Mouse (Mus musculus) retina, postnatal 1 day (tissue): ENCODE measurements around the gene Hist1h2bj.
"Not testable (repeated sequence)": the region's sequence is repeated elsewhere in the genome, so short reads cannot be mapped to it uniquely, and the experiment has no call there.

Experiments used
- DNase-seq: peaks from one replicate; pipeline ENCODE4 v3.0.0-alpha.2; 2012

Gene Hist1h2bj

DNA sequence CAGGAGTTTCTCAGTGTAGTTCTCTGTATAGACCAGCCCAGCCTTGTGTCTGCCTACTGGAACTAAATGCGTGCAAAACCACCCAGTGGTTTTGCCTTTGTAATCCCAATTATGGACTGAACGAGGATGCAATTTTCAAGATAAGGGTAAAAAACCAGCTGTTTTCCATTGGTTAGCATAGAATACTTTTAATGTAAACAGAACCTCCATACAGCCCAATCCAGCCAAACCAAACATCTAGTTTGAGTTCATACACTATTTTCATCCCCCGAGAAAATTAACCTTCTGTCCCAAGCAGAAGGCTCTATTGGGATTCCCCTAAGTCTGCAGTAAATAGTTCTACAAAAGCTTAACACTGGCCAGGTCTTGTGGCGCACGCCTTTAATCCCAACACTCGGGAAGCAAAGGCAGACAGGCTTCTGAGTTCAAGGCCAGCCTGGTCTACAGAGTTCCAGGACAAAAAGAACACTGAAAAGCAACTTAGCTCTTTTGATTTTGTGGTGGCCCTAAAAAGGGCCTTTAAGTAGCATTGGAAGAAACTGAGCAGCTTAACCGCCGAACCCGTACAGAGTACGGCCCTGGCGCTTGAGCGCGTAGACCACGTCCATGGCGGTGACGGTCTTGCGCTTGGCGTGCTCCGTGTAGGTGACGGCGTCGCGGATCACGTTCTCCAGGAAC lies 2.4 kb upstream of the Hist1h2bj start:
- peak; percentile 69 for DNase-seq

DNA sequence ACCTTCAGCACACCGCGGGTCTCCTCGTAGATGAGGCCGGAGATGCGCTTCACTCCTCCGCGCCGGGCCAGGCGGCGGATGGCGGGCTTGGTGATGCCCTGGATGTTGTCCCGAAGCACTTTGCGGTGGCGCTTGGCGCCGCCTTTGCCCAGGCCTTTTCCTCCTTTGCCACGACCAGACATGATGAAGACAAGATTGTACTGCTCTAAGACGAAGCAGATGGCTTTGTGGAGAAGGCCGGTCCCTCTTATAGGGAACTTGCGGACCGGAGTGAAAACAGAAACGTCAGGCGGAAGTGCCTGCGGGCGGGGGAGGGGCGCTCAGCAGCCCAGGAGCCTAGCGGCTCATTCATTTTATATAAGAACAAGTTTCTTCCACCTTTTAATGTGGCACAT lies 1.9 kb upstream of the Hist1h2bj start, which contains the start of gene Hist1h4i:
Gene Hist1h4i, minus strand, starts transcription at position 221 of the 395 bp plus-strand sequence.
- DNase-seq, result peak; percentile 96

DNA sequence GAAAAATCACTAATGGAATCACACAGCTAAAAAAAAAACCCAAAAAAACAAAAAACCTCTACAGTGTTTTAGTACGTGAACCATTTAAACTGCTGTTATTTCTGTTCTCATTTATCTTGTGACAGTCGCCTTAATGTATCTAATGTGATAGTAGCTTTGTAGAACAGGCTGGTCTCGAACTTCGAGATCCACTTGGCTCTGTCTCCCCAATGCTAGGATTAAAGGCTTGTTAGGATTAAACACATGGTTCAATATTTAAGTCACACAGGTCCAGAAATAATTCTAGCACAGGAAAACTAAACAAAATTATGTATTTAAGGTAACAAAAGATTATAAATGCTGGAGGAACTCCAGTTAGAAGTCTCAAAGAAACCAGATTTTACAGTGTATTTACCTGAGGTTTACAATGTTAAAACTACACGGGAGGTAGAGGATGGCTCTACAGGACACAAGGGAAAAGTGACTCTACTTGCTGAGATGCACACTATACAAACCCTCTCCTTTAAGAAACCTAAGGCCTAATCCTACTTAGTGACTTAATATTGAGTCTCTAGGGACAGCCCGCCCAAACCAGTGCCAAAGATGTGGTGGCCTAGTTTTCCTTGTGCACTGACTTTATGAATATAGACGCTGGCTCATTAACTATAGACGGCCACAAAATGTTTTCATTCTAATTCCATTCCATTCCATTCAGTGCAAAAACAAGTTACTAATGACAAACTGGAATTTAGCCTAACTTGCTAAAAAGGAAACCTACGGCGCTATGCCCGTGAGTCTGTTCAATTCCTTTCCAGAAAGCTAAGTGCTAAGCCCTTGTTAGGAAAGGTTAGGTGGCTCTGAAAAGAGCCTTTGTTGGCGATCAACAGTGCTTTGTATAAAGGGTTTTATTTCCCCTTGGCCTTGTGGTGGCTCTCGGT lies 1.1 kb upstream of the Hist1h2bj start:
- peak; percentile 54 for DNase-seq

DNA sequence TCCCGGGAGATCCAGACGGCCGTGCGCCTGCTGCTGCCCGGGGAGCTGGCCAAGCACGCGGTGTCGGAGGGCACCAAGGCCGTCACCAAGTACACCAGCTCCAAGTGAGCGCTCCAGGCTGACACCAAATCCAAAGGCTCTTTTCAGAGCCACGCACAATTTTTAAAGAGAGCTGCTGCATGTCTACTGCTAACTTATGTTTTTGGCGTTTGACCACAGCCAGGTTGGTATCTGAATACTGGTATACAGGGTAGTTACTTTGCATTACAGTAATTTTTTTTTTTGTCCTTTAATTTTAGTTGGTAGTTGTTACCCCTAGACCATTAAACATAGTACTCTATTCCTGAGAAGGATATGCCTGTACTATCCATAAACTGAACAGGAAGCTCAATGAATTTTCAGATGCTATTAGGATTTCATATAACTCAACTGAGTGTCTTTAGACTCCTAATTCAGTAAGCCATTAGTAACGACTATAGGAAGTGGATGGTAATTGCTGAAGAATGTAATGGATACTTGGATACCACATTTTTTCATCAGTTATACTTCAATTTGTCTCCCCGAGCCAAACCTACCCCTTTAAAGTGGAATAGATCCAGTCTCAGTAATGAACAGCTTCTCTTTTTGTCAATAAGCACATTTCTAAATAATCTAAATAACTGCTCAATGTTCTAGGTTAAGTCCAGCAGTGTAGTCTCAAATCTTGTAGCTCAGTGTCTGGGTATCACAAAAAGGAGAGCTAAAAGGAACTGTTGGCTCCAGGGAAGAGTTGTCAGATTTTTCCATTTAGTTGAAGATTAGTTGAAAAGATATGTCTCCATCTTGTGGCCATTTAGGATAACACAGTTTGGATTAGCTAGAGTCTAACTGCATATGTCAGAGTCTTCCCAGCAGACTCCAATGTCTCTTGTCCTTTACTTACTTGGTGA lies 753 bp downstream of the Hist1h2bj start:
- peak; percentile 85 for DNase-seq

DNA sequence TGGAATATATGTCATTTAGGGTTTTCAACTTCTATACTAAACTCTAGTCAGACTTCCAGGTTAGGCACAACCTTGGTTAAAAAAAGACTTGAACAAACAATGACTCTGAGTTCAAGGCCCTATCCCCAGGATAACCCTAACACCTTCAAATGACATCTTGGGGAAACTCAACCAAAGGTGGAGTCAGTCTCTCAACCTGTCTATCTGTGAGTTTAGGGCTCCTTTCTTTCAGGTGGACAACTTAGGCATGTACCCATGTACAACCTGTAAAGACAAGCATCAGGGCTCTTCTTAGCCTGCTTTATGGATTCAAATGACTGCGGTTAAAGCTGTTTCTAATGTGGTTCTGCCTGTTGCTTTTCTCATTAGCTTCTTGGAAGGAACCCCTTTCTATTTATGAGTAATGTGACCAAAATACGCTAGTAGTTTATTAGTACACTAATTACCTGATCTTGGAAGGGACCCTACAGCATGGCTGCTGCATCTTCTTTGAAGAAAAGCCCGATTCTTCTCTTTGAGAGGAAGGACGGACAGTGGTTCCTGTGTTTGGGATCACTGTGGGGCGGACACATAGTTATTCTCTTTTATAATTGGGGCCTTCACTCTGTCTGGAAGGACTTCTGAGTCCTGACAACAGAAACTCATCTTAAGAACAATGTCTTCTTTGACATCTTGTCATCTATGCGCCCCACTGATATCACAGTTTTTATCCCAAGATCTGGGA lies 1.6 kb downstream of the Hist1h2bj start:
- no peak for DNase-seq

DNA sequence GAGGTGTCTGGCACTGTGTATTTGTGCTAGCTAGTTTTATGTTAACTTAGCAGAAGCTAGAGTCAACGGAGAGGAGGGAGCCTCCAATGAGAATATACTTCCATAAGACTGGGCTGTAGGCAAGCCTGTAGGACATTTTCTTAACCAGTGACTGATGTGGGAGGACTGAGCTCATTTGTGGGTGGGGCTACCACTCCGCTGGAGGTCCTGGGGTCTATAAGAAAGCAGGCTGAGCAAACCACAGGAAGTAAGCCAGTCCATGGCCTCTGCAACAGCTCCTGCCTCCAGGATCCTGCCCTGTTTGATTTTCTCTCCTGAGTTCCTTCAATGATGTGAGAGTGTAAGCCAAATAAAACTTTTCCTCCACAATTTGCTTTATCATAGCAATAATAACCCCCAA lies 2.3 kb downstream of the Hist1h2bj start:
- DNase-seq, result no peak

DNA sequence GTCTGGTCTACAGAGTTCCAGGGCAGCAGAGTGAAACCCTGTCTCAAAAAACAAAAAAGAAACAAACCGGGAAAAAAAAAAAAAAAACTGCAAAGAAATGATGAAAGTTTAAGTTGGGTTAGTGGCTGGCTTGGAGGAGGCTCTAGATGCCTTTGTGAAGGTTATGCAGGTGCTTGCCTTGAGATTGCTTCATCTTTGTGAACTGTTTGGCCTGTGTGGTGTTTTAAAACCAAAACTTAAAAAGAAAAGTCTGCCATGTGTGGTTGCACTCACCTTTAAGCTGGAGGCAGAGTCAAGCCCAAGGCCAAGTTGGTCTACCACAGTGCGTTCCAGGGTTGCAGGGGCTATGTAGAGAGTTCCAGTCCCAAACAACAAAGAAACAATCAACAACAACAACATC lies 6.0 kb downstream of the Hist1h2bj start:
- DNase-seq, result no peak

DNA sequence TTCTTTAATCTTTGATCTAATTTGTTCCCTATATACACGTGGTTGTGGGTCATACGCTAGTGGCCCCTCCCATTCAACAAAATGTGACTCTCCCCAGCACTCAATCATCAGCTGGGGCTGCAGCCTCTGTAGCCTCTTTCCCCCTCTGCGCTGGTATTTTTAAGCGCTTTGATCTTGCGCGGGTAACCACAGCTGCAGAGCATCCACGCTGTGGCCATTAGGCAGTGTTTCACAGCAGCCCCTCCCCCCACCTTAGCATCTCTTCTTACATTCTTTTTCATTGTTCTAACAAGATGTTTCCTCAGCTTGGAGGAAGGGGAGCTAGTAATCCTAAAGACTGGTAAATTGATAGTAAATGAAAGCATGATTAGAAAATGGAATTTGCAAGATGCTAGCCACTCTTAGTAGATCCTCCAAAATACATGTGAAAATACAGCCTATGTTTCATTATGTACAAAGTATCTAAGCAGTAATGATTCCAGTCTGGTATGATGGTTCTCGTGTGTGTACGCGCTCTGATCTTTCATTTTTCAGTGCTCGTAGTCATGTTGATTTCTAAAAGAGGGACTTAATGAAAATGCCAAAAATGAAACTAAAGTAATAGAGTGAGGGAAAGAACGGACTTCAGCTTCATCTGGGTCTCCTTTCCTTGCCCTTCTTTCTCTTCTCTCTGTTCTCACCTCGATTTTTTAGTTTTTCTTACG lies 6.9 kb downstream of the Hist1h2bj start:
- DNase-seq, result peak; percentile 86

DNA sequence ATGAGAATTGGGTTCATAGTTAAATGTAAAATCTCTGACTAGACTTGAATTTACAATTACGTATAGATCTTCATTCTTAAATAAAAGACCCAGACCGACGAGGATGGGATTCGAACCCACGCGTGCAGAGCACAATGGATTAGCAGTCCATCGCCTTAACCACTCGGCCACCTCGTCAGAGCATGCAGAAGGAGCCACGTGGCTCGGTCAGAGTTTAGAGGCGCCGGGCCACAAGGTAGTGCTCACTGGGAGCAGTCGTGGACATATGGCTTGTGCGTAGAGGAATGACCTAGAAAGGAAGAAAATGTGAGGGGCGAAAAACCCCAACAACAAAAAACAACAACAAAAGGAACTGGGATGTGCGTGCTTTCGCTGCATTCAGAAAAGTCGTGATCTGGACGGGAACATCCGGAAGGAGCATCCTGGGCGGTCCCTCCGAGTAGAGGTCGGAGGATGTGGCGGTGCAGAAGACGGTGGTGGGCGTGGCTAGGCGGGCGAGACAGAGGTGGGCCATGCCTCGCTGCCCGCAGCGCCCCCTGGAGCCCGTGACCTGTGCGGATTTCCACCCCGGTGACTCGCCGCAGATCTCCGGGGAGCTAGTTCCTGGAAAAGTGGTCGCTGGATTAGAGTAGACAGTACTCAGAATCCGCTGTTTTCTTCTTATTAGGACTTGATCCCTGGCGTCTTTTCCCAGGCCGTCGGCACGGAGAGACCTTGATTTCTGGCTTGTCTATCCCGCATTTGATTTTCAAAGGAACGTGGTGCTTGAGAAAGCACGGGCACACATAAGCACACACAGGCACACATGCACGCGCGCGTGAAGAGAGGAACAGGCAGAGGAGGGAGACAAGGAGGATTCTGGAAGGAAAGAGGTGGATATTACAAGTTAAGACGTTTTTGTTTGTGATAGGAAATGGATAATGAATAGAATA lies 7.8 kb downstream of the Hist1h2bj start:
- DNase-seq, result peak; percentile 95

DNA sequence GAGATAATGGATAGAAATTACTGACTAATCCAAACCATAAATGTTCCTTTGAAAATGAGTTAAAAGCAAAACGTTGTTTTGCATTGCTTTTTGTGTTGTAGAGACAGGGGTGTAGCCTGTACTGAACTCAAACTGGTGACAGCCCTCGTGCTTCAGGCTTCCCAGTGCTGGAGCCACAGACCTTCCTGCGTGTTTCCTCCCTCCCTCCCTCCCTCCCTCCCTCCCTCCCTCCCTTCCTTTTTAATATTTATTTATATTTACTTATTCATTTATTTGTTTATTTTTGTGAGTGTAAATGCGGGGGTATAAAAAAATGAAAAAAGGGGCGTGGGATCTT lies 8.5 kb downstream of the Hist1h2bj start:
- no peak for DNase-seq

DNA sequence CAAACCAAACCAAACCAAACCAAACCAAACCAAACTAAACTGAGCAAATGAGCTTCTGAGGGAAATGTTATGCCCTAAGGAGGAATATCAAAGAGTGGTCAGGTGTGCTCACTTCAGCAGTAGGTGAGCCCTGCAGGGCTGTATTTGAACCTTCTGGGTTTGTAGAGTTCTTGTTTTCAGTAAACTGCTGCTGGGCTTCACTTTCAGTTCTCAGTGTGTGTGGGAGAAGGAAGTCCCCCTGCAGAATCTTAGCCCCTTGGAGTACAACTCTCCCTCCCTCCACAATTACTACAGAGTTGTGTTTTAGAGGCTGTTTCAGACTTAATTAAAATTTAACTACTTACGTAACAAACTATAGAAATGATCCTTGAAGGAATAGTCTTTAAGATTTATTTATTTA lies 10.7 kb downstream of the Hist1h2bj start:
- DNase-seq, result no peak

DNA sequence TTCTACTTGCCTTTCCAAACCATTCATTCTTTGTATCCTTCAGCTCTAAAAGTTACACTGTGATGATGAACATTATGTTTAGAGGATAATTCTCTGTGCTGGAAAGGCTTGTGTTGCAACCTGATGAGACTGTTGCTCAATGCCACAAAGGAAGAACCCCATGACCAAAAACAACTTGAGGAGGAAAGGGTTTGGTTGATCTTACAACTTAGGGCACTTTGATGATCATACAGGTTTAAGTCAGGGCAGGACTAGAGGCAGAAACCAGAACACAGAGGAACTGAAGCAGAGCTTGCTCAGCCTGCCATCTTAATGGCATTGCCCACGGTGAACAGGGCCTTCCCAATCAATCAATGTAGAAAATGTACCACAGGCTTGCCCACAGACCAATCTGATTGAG lies 18.4 kb downstream of the Hist1h2bj start:
- DNase-seq, result no peak

DNA sequence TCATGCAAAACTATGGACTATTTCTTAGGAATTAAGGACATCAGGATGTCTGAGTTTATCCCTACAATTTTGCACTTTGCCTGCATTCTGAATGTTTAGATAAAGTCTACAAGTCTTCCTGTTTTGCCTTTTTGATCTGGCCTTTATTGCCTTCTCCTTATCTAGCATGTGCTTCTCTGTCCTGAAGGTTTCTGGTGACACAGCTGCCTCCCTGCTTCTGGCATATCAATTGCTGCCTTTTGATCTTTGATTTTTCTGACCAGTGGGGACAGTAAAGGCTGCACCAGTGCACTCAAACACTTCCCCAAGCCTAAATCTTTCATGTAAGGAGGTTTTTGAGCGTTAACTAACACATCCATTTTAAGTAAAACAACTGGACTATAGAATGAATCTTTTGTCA lies 20.5 kb downstream of the Hist1h2bj start:
- DNase-seq, result no peak

DNA sequence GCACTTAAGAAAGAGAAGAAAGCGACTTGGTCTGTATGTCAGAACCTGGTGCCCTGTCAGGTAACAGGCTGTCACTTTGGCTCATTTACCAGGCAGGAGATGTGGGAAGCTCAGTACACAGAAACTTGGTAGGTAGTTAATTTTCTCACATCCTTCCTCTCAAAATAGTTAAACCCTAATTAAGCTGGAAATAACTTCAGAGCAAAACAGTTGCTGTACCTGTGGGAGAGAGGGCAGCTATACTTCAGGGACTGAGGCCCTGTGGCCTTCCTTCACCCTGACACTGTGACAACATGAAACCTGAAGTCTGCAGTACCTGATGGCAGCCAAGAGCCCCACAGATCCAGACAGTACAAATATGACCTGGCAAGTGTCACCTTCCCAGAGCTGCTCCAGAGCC lies 41.1 kb downstream of the Hist1h2bj start, which contains the start of gene Vmn1r188:
Gene Vmn1r188, plus strand, starts transcription at position 301 of the 400 bp plus-strand sequence.
- not testable (repeated sequence) for DNase-seq
